Comparison of ENCODE assay signal across 11 mouse cellular contexts in the genomic region with DNA sequence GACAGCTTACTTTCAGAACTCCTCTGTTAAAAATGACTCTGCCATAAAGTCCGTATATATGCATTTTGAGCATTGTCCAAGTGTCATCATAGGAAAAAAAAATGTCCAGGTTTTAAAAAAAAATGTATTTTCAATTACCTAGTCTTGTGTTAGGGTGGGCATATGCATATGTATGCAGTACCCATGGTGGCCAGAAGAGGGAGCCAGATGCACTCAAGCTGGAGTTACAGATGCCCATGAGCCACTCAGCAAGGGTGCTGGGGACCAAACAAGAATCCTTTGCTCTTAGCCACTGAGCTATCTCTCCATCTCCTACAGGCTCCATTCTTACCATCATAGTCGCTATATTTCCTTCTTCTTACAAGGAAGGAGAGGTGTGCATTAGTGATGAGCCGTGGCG.
DNase-seq lines count a peak whose midpoint lies in the region; ATAC-seq and TF ChIP-seq lines count a peak whose summit lies in the region.
"Had no signal": no experiment of that assay in that cellular context is flagged by ENCODE, and none has a peak within 500 bp of the region (broad histone marks: within the 10 kb centered on the region; RNA-seq: fewer than 3 reads in every experiment).

No protein-coding gene starts in this region.

- H3K9me3 ChIP-seq in ES-E14 (ENCODE audit: control insufficient read depth, insufficient read depth, low read depth, low read length), result no peaks in the 10 kb centered on the region
- H3K9me3 ChIP-seq: embryonic facial prominence, embryonic 15.5 days had no signal

- in situ Hi-C loops in ES-E14 (cut with MboI; ENCODE audit: low sequenced_read_pairs in 2 of 2, unreplicated experiment in 2 of 2), result loop anchor here in 1 of 2 experiments (5.0 kb wide), 1 partner anchor 58 kb away; no protein-coding TSS in a partner anchor

- no peak overlapping the region for H3K27ac ChIP-seq in left cerebral cortex, adult 2 months
- no peak overlapping the region for H3K27ac ChIP-seq in ES-E14 (ENCODE audit: insufficient read depth, low read depth, low read length, poor library complexity, severe bottlenecking)
- H3K27ac ChIP-seq: embryonic facial prominence, embryonic 15.5 days; limb, embryonic 12.5 days had no signal

- no peaks in the 10 kb centered on the region; a peak in 1 of 4 replicates for H3K4me1 ChIP-seq in ES-E14 (ENCODE audit: control insufficient read depth in 2 of 2, insufficient read depth in 2 of 2, low read length in 2 of 2, poor library complexity in 1 of 2)
- H3K4me1 ChIP-seq: embryonic facial prominence, embryonic 15.5 days; limb, embryonic 12.5 days had no signal

- peak; percentile 48 for TF ChIP-seq CTCF in left cerebral cortex, adult 2 months (IDR thresholded peaks at IDR 0.05)

- intact Hi-C loops in left cerebral cortex, adult 2 months (cut with DNase I), result no loop called here
- intact Hi-C loops in left cerebral cortex, postnatal 10 days (cut with DNase I), result no loop called here

- H3K36me3 ChIP-seq in ES-E14 (ENCODE audit: control insufficient read depth, insufficient read depth, low read length, poor library complexity, severe bottlenecking), result no peaks in the 10 kb centered on the region
- H3K36me3 ChIP-seq: embryonic facial prominence, embryonic 15.5 days; limb, embryonic 12.5 days had no signal

- no peak overlapping the region for H3K9ac ChIP-seq in ES-E14 (ENCODE audit: insufficient read depth, low read depth, low read length, poor library complexity, severe bottlenecking)
- H3K9ac ChIP-seq: embryonic facial prominence, embryonic 15.5 days; limb, embryonic 12.5 days had no signal

- DNase-seq in left cerebral cortex, adult 2 months (ENCODE audit: extremely low spot score in 1 of 2, low spot score in 2 of 2), result no peak
- DNase-seq in left cerebral cortex, postnatal 10 days (ENCODE audit: extremely low spot score in 1 of 2, low spot score in 2 of 2), result no peak
- peak; percentile 20 to 37 for DNase-seq in B cell, adult 2 months
- DNase-seq in ES-E14 (ENCODE audit: low read depth, low spot score), result peak; percentile 42
- no peak for DNase-seq in layer of hippocampus, adult 18-20 months (ENCODE audit: low spot score in 2 of 2)
- no peak for DNase-seq in ovary, postnatal 10 days (ENCODE audit: low spot score)
- DNase-seq: gastrocnemius, postnatal 36 days; midbrain, embryonic 14.5 days had no signal

- no peak overlapping the region for H3K4me3 ChIP-seq in left cerebral cortex, adult 2 months
- H3K4me3 ChIP-seq in ES-E14 (ENCODE audit: insufficient read depth in 1 of 2, low read depth in 1 of 2, low read length in 2 of 2, poor library complexity in 1 of 2, severe bottlenecking in 1 of 2), result no peak overlapping the region
- H3K4me3 ChIP-seq: embryonic facial prominence, embryonic 15.5 days; limb, embryonic 12.5 days had no signal

- 0 out of 2 replicates have a peak, but pooled peaks have one; percentile 33 for ATAC-seq in granulocyte monocyte progenitor cell, adult 5-6 weeks (replicated peaks; ENCODE audit: poor library complexity, severe bottlenecking)

TF ChIP-seq in ES-E14, 5 proteins besides CTCF, POLR2A, EP300 and RAD21:
- no peak for TF ChIP-seq ZNF384 (IDR thresholded peaks at IDR 0.05; ENCODE audit: low read depth, low read length)
- no peak for TF ChIP-seq HCFC1 (IDR thresholded peaks at IDR 0.05; ENCODE audit: borderline replicate concordance, insufficient read depth, low read length)
- TF ChIP-seq ZC3H11A (IDR thresholded peaks at IDR 0.05; ENCODE audit: borderline replicate concordance, low read depth, low read length), result peak; percentile 71; the same call in 1 of the 2 replicates
- no peak for TF ChIP-seq MAFK (IDR thresholded peaks at IDR 0.05; ENCODE audit: insufficient read depth, low read depth, low read length)
- TF ChIP-seq CHD2 (IDR thresholded peaks at IDR 0.05; ENCODE audit: low read depth, low read length), result no peak

Comparison
In these comparisons a context has a peak if more than half of its experiments do, and no peak if none do; other contexts are left out.
1. DNase-seq: peak in B cell, adult 2 months (2 of 2) and ES-E14 (single experiment); none in left cerebral cortex, adult 2 months (0 of 2), left cerebral cortex, postnatal 10 days (0 of 2), layer of hippocampus, adult 18-20 months (0 of 2) and ovary, postnatal 10 days (single experiment).